Mouse (Mus musculus) heart, adult 2 months (tissue): ENCODE measurements at regions not wholly inside any gene's neighbourhood (a gene's known extent, or its start where the extent isn't known, plus 50 kb on each side); places are given as distances from the start of the nearest gene placed in this dataset.

Experiments
- CTCF ChIP-seq: fragments of 200-600 bp; IDR thresholded peaks from 2 replicates; pipeline ENCODE4 v1.8.1; 2022; ENCODE audit warnings: antibody characterized with exemption, mild to moderate bottlenecking, moderate library complexity
- POLR2A ChIP-seq: fragments of 200-500 bp; IDR thresholded peaks from 2 replicates; pipeline ENCODE4 v1.6.1; 2011; ENCODE audit warnings: mild to moderate bottlenecking, low read depth, low read length, control low read depth; ENCODE audit not compliant: insufficient read depth

GRCm38 (mm10) chr3:128519913-128520316 lies 623.8 kb upstream of the Fam241a start:
- TF ChIP-seq POLR2A (no peak), CTCF (no peak)
